Mouse (Mus musculus): Measurements from ENCODE around the gene Pak4.

- TF ChIP-seq CTCF (IDR thresholded peaks at IDR 0.05; ENCODE audit: low read depth) = no peak
- TF ChIP-seq EP300 (IDR thresholded peaks at IDR 0.05; ENCODE audit: low read depth) = peak; percentile 85
Measured at GRCm38 (mm10) chr7:28645947-28646475, 48.0 kb upstream of the Pak4 start.

Data from liver, postnatal 0 days (tissue).